Mouse (Mus musculus): ENCODE results near the gene Ccr1. TPM values are rescaled to one million over a fixed set of nuclear protein-coding genes. Genes with fewer than 3 reads are reported as not detected.

Gene Ccr1
- polyA plus RNA-seq (2015; fragmentation: Nextera tagmentation; extraction: Ambion mirVana), result 0.55 and 0.70 TPM in 2 replicates

GRCm38 (mm10) chr9:123968290-123968912 is at the start of gene Ccr1:
Gene Ccr1 (minus strand): TSS chr9:123968692.
- Histone ChIP-seq H3K36me3 (ENCODE audit: poor library complexity, severe bottlenecking) (no peaks in the 10 kb centered on the region), H3K9me3 (replicated peaks) (no peaks in the 10 kb centered on the region), H3K27ac (no peak within 1 kb of the TSS), H3K4me2 (no peak within 1 kb of the TSS), H3K4me3 (no peak within 1 kb of the TSS), H3K9ac (no peak within 1 kb of the TSS), H3K4me1 (no peaks in the 10 kb centered on the region), H3K27me3 (no peaks in the 10 kb centered on the region)
- no peak for ATAC-seq
- 88% methylated on average over 1 of the region's 1 CpGs for WGBS

GRCm38 (mm10) chr9:124016048-124016447 is 47.6 kb upstream of the Ccr1 start:
- 81% methylated on average over 2 of the region's 2 CpGs for WGBS
- no peaks in the 10 kb centered on the region for H3K27me3 ChIP-seq
- H3K4me1 ChIP-seq, result no peaks in the 10 kb centered on the region
- no peak overlapping the region for H3K4me3 ChIP-seq
- ATAC-seq, result no peak
- H3K4me2 ChIP-seq, result no peak overlapping the region
- no peak overlapping the region for H3K27ac ChIP-seq
- no peaks in the 10 kb centered on the region for H3K36me3 ChIP-seq (ENCODE audit: poor library complexity, severe bottlenecking)
- no peak overlapping the region for H3K9ac ChIP-seq
- H3K9me3 ChIP-seq (replicated peaks), result no peaks in the 10 kb centered on the region

- no peak overlapping the region for H3K27ac ChIP-seq
- no peaks in the 10 kb centered on the region for H3K9me3 ChIP-seq (replicated peaks)
- ATAC-seq, result no peak
- H3K4me2 ChIP-seq, result no peak overlapping the region
- no peak overlapping the region for H3K4me3 ChIP-seq
- no peak overlapping the region for H3K9ac ChIP-seq
- no peaks in the 10 kb centered on the region for H3K4me1 ChIP-seq
- H3K27me3 ChIP-seq, result no peaks in the 10 kb centered on the region
- WGBS, result 84% methylated on average over 2 of the region's 2 CpGs
- H3K36me3 ChIP-seq (ENCODE audit: poor library complexity, severe bottlenecking), result no peaks in the 10 kb centered on the region
These were observed 46.6 kb upstream of the Ccr1 start for GRCm38 (mm10) chr9:124014985-124015652.

- no peaks in the 10 kb centered on the region for H3K4me1 ChIP-seq
- H3K4me3 ChIP-seq, result no peak overlapping the region
- no peak for ATAC-seq
- no peak overlapping the region for H3K27ac ChIP-seq
- no peak overlapping the region for H3K9ac ChIP-seq
- no peak overlapping the region for H3K4me2 ChIP-seq
- H3K36me3 ChIP-seq (ENCODE audit: poor library complexity, severe bottlenecking), result no peaks in the 10 kb centered on the region
- H3K27me3 ChIP-seq, result no peaks in the 10 kb centered on the region
- no peaks in the 10 kb centered on the region for H3K9me3 ChIP-seq (replicated peaks)
- 87% methylated on average over 3 of the region's 3 CpGs for WGBS
These were observed 44.8 kb upstream of the Ccr1 start for GRCm38 (mm10) chr9:124013270-124013669.

GRCm38 (mm10) chr9:124012691-124013090 is 44.2 kb upstream of the Ccr1 start:
- ATAC-seq, result no peak
- Histone ChIP-seq H3K36me3 (ENCODE audit: poor library complexity, severe bottlenecking) (no peaks in the 10 kb centered on the region), H3K27me3 (no peaks in the 10 kb centered on the region), H3K9me3 (replicated peaks) (no peaks in the 10 kb centered on the region), H3K4me1 (no peaks in the 10 kb centered on the region), H3K4me2 (no peak overlapping the region), H3K27ac (no peak overlapping the region), H3K9ac (no peak overlapping the region), H3K4me3 (no peak overlapping the region)
- 74% methylated on average over 2 of the region's 2 CpGs for WGBS

- Histone ChIP-seq H3K27me3 (no peaks in the 10 kb centered on the region), H3K9ac (no peak overlapping the region), H3K27ac (no peak overlapping the region), H3K9me3 (replicated peaks) (no peaks in the 10 kb centered on the region), H3K4me2 (no peak overlapping the region), H3K4me3 (no peak overlapping the region), H3K4me1 (no peaks in the 10 kb centered on the region), H3K36me3 (ENCODE audit: poor library complexity, severe bottlenecking) (no peaks in the 10 kb centered on the region)
- WGBS, result 93% methylated on average over 2 of the region's 2 CpGs
- ATAC-seq, result no peak
These were observed 31.3 kb upstream of the Ccr1 start for GRCm38 (mm10) chr9:123999784-124000183.

- Histone ChIP-seq H3K4me3 (no peak overlapping the region), H3K9me3 (replicated peaks) (no peaks in the 10 kb centered on the region), H3K4me1 (no peaks in the 10 kb centered on the region), H3K9ac (no peak overlapping the region), H3K36me3 (ENCODE audit: poor library complexity, severe bottlenecking) (no peaks in the 10 kb centered on the region), H3K4me2 (no peak overlapping the region), H3K27me3 (no peaks in the 10 kb centered on the region), H3K27ac (no peak overlapping the region)
- ATAC-seq, result no peak
- 86% methylated on average over 3 of the region's 3 CpGs for WGBS
These were observed 29.2 kb upstream of the Ccr1 start for GRCm38 (mm10) chr9:123997719-123998118.

- no peak overlapping the region for H3K9ac ChIP-seq
- no peak overlapping the region for H3K4me3 ChIP-seq
- 68% methylated on average over 1 of the region's 1 CpGs for WGBS
These were observed 22.9 kb upstream of the Ccr1 start for GRCm38 (mm10) chr9:123991312-123991906.

GRCm38 (mm10) chr9:123989671-123990070 is 21.2 kb upstream of the Ccr1 start:
- Histone ChIP-seq H3K4me1 (no peaks in the 10 kb centered on the region), H3K4me2 (no peak overlapping the region), H3K36me3 (ENCODE audit: poor library complexity, severe bottlenecking) (no peaks in the 10 kb centered on the region), H3K9me3 (replicated peaks) (no peaks in the 10 kb centered on the region), H3K27ac (no peak overlapping the region), H3K27me3 (no peaks in the 10 kb centered on the region), H3K4me3 (no peak overlapping the region), H3K9ac (no peak overlapping the region)
- WGBS, result 91% methylated on average over 3 of the region's 3 CpGs
- ATAC-seq, result no peak

More at GRCm38 (mm10) chr9:123991312-123991906, 22.9 kb upstream of the Ccr1 start:
- Histone ChIP-seq H3K27me3 (no peaks in the 10 kb centered on the region), H3K9me3 (replicated peaks) (no peaks in the 10 kb centered on the region), H3K27ac (no peak overlapping the region), H3K4me2 (no peak overlapping the region), H3K36me3 (ENCODE audit: poor library complexity, severe bottlenecking) (no peaks in the 10 kb centered on the region), H3K4me1 (no peaks in the 10 kb centered on the region)
- ATAC-seq, result no peak

GRCm38 (mm10) chr9:123986217-123986616 is 17.7 kb upstream of the Ccr1 start:
- no peaks in the 10 kb centered on the region for H3K9me3 ChIP-seq (replicated peaks)
- H3K4me3 ChIP-seq, result no peak overlapping the region
- no peaks in the 10 kb centered on the region for H3K36me3 ChIP-seq (ENCODE audit: poor library complexity, severe bottlenecking)
- WGBS, result 86% methylated on average over 2 of the region's 2 CpGs
- H3K27me3 ChIP-seq, result no peaks in the 10 kb centered on the region
- no peak overlapping the region for H3K27ac ChIP-seq
- no peak overlapping the region for H3K4me2 ChIP-seq
- ATAC-seq, result no peak
- H3K9ac ChIP-seq, result no peak overlapping the region
- no peaks in the 10 kb centered on the region for H3K4me1 ChIP-seq

GRCm38 (mm10) chr9:123984943-123985342 is 16.5 kb upstream of the Ccr1 start:
- no peaks in the 10 kb centered on the region for H3K27me3 ChIP-seq
- H3K9ac ChIP-seq, result no peak overlapping the region
- no peaks in the 10 kb centered on the region for H3K4me1 ChIP-seq
- no peaks in the 10 kb centered on the region for H3K36me3 ChIP-seq (ENCODE audit: poor library complexity, severe bottlenecking)
- H3K4me3 ChIP-seq, result no peak overlapping the region
- H3K9me3 ChIP-seq (replicated peaks), result no peaks in the 10 kb centered on the region
- H3K4me2 ChIP-seq, result no peak overlapping the region
- H3K27ac ChIP-seq, result no peak overlapping the region
- no peak for ATAC-seq

- no peak for ATAC-seq
These were observed 14.2 kb upstream of the Ccr1 start for GRCm38 (mm10) chr9:123982720-123983119.

More at GRCm38 (mm10) chr9:123982720-123983119, 14.2 kb upstream of the Ccr1 start:
- Histone ChIP-seq H3K36me3 (ENCODE audit: poor library complexity, severe bottlenecking) (no peaks in the 10 kb centered on the region), H3K27me3 (no peaks in the 10 kb centered on the region), H3K9ac (no peak overlapping the region), H3K4me1 (no peaks in the 10 kb centered on the region), H3K4me3 (no peak overlapping the region), H3K9me3 (replicated peaks) (no peaks in the 10 kb centered on the region), H3K4me2 (no peak overlapping the region), H3K27ac (no peak overlapping the region)
- 60% methylated on average over 1 of the region's 1 CpGs for WGBS

Data from forebrain, embryonic 13.5 days (tissue).